Mouse (Mus musculus) spleen, adult 12 weeks (tissue): ENCODE measurements at regions not wholly inside any gene's neighbourhood (a gene's known extent, or its start where the extent isn't known, plus 50 kb on each side); places are given as distances from the start of the nearest gene placed in this dataset.

Source experiments
- DNase-seq: peaks from one replicate; pipeline ENCODE4 v3.0.0; 2022; ENCODE audit warnings: low spot score

- no peak for DNase-seq
Measured at GRCm38 (mm10) chrX:11387200-11387940, 59.7 kb downstream of the H2al1j start.

GRCm38 (mm10) chrX:11388860-11389259 lies 61.2 kb downstream of the H2al1j start:
- no peak for DNase-seq

GRCm38 (mm10) chrX:11400406-11400805 lies 72.8 kb downstream of the H2al1j start:
- no peak for DNase-seq

- DNase-seq, result no peak
Measured at GRCm38 (mm10) chrX:11404369-11404768, 76.7 kb downstream of the H2al1j start.

DNA sequence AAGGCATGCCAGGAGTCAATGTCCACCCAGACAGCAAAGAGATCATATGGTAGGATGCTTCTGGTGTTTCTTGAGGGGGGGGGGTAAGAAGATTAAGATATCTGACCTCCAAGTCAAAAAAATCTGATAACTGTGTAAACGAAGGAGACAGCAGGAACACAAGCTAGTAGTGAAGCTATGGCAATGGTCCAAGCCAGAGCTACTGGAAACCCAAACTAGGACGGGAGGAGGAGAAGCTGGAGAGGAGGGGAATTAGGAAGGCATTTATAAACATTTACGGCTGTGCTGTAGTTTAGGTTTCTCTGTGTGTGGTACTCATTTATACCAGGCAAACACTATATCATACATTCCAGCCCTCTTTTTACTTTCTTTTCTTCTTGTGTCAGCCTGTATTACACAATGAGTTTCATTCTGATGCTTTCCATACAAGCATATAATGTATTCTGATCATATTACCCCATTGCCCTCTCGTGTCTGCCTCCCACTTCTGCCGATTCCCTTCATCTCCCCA lies 84.7 kb downstream of the H2al1j start:
- DNase-seq, result no peak

GRCm38 (mm10) chrX:11415662-11416061 lies 88.0 kb downstream of the H2al1j start:
- no peak for DNase-seq

DNA sequence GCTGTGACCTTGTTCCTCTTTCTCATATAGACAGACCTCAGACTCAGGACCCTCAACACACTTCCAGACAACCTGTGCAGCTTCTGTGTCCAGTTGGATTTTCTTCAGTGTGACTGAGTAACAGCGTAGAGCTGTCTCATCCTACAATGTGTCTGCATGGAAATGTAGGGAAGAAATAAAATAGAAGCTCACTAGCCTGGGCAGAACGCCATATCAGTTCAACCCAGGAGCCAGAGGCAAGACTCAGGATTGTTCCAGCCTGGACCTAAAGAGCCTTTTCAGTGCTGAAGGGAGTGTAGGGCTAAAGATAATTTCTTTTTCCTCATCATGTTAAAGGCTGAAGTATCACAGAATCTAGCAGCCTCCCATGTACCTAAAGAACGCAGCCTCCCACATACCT lies 88.9 kb downstream of the H2al1j start:
- DNase-seq, result no peak

DNA sequence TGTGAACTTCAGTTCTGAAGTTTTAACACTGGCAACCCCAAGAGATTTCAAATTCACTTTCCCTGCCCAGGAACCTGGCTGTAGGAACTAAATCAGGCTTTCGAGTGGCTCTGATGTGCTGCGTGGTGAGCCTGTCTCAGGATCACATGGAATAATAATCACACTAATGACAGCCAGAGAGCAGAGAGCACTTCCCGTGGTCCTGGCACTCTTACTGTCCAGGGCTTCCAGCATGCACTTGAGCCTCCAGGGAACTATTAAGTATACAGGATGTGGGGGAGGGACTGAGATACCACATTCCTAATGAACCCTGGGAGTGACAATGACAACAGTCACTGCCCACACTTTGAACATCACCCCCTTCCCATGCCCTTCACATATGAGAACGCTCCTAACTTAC lies 90.2 kb downstream of the H2al1j start:
- DNase-seq, result no peak

GRCm38 (mm10) chrX:11418261-11418660 lies 90.6 kb downstream of the H2al1j start:
- DNase-seq, result no peak

DNA sequence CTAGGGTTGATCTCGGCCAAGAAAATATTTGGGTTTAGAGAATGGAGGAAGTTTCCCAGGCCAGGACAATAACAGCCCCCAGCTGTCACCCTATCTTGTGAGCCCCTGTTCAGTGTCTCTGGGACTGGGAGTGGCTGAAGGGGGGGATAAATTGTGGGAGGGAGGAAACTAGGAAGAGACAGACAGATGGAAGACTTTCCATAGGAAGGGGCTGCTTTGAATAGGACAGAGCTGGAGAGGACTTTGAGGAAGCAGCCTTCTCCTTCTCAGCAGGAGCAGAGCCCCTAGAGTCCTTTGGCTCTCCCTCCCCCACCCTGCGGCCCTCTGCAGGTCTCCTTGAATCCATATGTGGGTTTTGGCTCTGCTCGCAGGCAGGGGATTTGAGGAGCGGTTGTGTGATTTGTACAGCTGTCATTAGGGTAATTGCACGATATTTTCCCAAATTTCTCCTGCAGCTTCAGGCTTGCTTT lies 91.6 kb downstream of the H2al1j start:
- DNase-seq, result no peak

DNA sequence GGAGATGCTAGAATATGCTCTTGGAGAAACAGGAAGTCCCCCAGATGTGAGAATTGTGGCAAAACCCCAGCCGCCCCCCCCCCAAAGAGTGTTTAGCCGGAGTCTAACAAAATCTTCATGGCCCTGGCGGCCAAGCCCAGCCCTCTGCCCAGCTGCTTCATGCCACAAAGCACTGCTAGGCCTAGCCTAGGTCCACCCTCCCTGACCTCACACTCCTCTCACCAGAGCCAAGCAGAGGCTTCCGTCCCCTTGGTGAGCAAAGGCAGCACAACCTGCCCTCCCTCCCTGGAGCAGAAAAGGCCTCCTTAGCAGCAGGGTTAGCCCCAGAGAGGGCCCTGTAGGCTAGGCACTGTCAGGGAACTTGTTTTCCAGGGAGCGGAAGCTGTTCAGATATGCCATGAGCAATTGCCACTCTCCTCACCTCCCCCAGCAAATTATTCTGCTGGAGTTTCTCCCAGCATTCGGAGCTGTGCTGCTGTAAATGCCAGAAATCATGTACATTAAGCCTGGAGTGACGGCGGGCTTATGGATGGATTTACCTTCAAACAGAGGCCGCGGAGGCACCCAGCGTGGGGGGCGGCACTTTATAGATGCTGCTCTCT lies 104.9 kb downstream of the H2al1j start:
- DNase-seq, result no peak

DNA sequence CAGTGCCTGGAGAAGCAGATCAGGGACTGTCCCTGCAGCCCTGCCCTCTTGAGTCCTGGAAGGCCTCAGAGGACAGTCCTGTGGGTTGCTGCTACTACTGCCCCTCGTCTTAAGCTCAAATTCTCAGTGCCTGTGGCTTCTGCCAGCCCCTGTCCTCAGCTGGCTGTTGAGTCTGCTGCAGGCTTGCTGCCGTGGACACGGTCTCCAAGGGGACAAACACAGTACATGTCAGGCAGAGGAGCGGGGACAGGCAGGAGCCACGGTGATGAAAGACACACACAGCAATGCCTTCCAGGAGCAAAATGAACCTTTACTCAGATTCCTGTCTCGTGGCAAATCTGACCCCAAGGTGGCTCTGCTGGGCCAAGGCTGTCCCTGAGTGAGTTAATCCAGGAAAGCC lies 107.7 kb downstream of the H2al1j start:
- no peak for DNase-seq

DNA sequence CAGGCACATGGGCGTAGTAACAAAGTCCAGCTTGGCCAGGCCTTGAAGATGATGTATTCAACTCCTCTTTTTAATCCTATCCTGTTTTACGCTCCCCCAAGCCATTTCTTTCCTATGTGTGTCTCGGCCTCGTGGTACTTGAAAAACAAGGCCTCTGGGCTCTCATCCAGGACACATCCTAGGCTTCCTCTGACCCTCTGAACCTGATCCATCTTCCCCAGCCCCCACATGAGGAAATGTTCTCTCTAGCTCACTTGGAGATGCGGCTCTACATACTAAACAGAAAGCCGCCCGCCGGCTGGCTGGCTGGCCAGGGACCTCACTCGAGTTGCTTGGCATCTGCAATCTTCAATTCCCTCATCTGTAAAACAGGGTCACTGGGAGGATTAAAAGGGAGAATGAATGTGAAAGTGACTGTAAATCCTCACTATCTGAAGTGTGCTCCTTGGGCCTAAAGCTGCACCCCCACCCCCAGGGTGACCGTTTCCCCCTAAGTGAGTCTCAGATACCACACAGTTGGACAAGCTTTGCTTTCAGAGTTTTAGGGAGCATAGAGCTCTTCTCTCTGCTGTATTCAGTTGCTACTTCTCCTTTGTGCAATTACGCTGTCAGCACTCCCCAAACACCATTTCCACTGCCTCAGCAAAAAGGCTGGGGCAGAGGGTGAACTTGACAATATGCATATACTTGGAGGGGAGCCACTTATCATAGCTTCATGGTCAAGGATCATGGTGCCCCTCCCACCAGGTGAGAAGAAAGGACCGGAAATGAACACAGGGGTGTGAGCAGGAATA lies 109.7 kb downstream of the H2al1j start:
- no peak for DNase-seq

GRCm38 (mm10) chrX:11443543-11443942 lies 115.9 kb downstream of the H2al1j start:
- no peak for DNase-seq

DNA sequence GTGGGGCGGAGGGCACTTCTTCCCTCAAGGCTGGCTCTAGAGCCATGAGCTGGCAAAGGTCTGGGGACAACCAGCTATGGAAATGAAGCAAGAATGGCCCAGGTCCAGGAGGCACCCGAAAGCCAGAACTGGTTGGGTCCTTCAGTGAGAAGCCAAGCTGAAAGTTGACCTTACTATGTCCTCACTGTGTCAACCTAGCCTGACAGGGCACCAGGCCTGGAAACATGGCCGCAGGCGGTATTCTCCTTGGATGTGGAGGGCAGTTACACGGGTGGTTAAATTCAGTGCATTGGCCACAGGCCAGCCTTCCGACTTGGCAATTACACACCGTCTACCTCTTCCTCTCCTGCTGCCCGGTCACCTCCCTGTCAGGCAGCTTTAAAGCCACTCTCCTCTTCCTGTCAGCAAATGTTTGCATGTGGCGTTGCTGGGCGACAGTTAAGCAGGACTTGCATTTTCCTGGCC lies 116.7 kb downstream of the H2al1j start:
- no peak for DNase-seq

- DNase-seq, result no peak
Measured at GRCm38 (mm10) chrX:11448711-11449110, 121.1 kb downstream of the H2al1j start.

DNA sequence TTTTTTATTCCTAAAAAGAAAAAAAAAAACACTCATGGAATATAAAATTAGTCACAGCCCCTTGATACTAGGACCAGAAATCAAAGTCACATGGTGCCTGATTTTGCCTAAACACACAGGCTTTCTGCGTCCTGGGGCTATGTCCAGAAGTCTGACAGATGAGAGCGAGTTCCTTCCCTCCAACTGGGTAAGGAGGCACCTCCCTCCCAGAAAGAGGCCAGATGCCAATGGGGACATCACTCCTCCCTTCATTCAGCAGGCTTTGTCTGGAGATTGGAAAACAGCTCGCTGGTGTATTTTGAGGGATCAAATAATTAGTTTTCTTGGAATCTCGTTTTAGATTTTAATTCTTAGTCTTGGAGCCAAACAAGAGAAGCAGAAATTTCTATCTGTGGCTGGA lies 130.9 kb downstream of the H2al1j start:
- no peak for DNase-seq

GRCm38 (mm10) chrX:11463955-11464511 lies 136.4 kb downstream of the H2al1j start:
- DNase-seq, result no peak

GRCm38 (mm10) chrX:11466191-11466590 lies 138.6 kb downstream of the H2al1j start:
- DNase-seq, result no peak

DNA sequence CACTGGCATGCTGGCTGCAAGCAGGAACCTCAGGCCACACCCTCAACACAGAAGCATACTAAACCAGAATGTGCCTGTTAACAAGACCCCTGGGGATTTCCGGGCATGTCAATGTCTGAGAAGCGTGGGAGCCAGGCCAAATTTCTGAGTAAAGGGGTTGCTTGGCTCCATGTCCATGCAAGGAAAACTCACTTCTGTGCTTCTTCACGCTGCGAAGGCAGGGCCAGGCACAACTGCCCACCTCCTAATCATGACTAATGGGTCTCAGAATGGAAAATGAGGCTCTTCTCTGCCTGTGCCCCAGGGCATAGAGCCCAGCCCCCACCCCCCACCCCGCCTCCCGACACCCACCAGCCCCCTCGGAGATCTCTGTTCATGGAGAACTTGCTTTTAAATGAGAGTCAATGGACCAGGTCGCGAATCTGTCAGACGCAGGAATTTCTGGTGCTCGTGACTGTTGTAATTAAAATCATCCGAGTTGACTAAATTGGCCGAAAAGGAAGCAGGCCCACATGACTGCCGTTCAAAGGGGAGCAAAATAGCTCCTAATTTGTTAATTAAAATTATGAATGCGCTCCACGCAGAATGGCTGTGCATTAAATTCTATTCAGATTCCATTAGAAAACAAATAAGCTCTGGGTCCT lies 152.2 kb downstream of the H2al1j start:
- no peak for DNase-seq

DNA sequence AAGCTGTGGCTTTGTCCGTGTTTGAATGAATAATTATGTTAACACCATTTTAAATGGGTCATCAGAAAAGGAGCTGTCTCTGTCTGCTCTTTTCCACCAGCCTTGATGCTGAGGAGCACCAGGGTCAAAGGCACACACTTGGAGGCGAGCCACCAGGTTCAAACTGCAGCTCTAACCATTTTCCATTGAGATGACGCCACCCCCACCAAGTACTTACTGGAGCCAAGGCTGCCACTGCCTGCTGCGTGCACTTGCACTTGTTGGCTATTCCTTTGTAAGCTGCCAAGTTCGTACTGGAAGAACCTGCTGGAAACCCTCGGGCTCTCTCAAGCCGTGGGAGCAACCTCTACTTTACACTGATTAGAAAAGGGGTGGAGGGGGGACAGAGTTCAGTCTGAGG lies 154.5 kb downstream of the H2al1j start:
- no peak for DNase-seq

- no peak for DNase-seq
Measured at GRCm38 (mm10) chrX:11486588-11486987, 159.0 kb downstream of the H2al1j start.
